Mouse (Mus musculus) limb, embryonic 14.5 days (tissue): ENCODE results near the gene Tmbim4. TPM values are rescaled to one million over a fixed set of nuclear protein-coding genes. Genes with fewer than 3 reads are reported as not detected.

Experiments
- ATAC-seq: fragments of 200-750 bp; cut with Nextera tagmentation; 2 replicates; pipeline ENCODE4 v1.8.0; 2017; ENCODE audit warnings: low read depth, moderate number of reproducible peaks, moderate TSS enrichment; ENCODE audit not compliant: low FRiP score
- DNase-seq: peaks from one replicate; pipeline ENCODE4 v3.0.0-alpha.2; 2015; ENCODE audit warnings: low spot score
- H3K27ac ChIP-seq: fragments of 300-500 bp; sonication (generic); replicated peaks from 2 replicates; pipeline ENCODE4 v1.5.1; 2014; ENCODE audit warnings: low read depth, mild to moderate bottlenecking, low read length, moderate library complexity, mixed read lengths
- H3K27me3 ChIP-seq: fragments of 300-500 bp; sonication (generic); 2 replicates; pipeline ENCODE4 v1.6.1; 2014; ENCODE audit warnings: low read length, mixed read lengths; ENCODE audit not compliant: control insufficient read depth, insufficient read depth
- H3K36me3 ChIP-seq: fragments of 300-500 bp; sonication (generic); 2 replicates; pipeline ENCODE4 v1.6.1; 2014; ENCODE audit warnings: mild to moderate bottlenecking, low read length, moderate library complexity, mixed read lengths; ENCODE audit not compliant: control insufficient read depth, insufficient read depth
- H3K4me1 ChIP-seq: fragments of 300-500 bp; sonication (generic); 2 replicates; pipeline ENCODE4 v1.6.1; 2014; ENCODE audit warnings: antibody characterized with exemption, low read length, mixed read lengths; ENCODE audit not compliant: control insufficient read depth, insufficient read depth
- H3K4me2 ChIP-seq: fragments of 300-500 bp; sonication (generic); replicated peaks from 2 replicates; pipeline ENCODE4 v1.6.1; 2014; ENCODE audit warnings: low read depth, mild to moderate bottlenecking, low read length, moderate library complexity; ENCODE audit not compliant: severe bottlenecking
- H3K4me3 ChIP-seq: fragments of 300-500 bp; sonication (generic); replicated peaks from 2 replicates; pipeline ENCODE4 v1.5.1; 2014; ENCODE audit warnings: low read length
- H3K9ac ChIP-seq: fragments of 300-500 bp; sonication (generic); 2 replicates; pipeline ENCODE4 v1.6.1; 2014; ENCODE audit warnings: mild to moderate bottlenecking, low read depth, low read length, moderate library complexity; ENCODE audit not compliant: severe bottlenecking
- H3K9me3 ChIP-seq: fragments of 300-500 bp; sonication (generic); 2 replicates; pipeline ENCODE4 v1.6.1; 2016; ENCODE audit warnings: low read length; ENCODE audit not compliant: control insufficient read depth
- POLR2A ChIP-seq: fragments of 200-500 bp; IDR thresholded peaks from 2 replicates; pipeline ENCODE4 v1.8.0; 2012; ENCODE audit warnings: inconsistent platforms, mild to moderate bottlenecking, moderate library complexity, borderline replicate concordance; ENCODE audit not compliant: insufficient read depth, insufficient read length; ENCODE audit errors: extremely low read depth
- WGBS: fragments of 180-500 bp; shearing (Covaris S2); extraction: QIAGEN DNeasy Blood & Tissue Kit; methylation state at CpG from one replicate; pipeline ENCODE4 v1.1.7; 2014; 5-methylcytosine and 5-hydroxymethylcytosine counted together
- polyA plus RNA-seq, 2 experiments: library from polyadenylated mRNA; depleted of rRNA in 1 of 2; stranded (reverse) in 1 of 2; unstranded in 1 of 2; fragments of >200 nt; fragmentation: Nextera tagmentation in 1 of 2; extraction: Ambion mirVana in 1 of 2; gene quantifications; 2 replicates each; pipeline versions ENCODE4 v1.2.1 to v1.2.3; 2012 to 2014

The Tmbim4 gene
- polyA plus RNA-seq, 2 experiments: 84.1 to 106 TPM

- H3K27me3 ChIP-seq: no peaks in the 10 kb centered on the region
- H3K4me2 ChIP-seq: no peak overlapping the region
- ATAC-seq (no peak), DNase-seq (no peak)
- H3K9ac ChIP-seq: no peak overlapping the region
- H3K36me3 ChIP-seq: no peaks in the 10 kb centered on the region
- WGBS: 76% methylated on average over 2 of the region's 2 CpGs
- no peak for TF ChIP-seq POLR2A
- H3K4me1 ChIP-seq: no peaks in the 10 kb centered on the region
- peaks cover 3% of the 10 kb centered on the region; the same call in 1 of the 2 replicates for H3K9me3 ChIP-seq
- H3K27ac ChIP-seq: no peak overlapping the region
- no peak overlapping the region for H3K4me3 ChIP-seq
Measured at GRCm38 (mm10) chr10:120183342-120183741, 18.0 kb upstream of the Tmbim4 start.

GRCm38 (mm10) chr10:120188513-120188912, 12.9 kb upstream of the Tmbim4 start:
- Histone ChIP-seq H3K4me3 (no peak overlapping the region), H3K36me3 (no peaks in the 10 kb centered on the region), H3K4me2 (no peak overlapping the region), H3K27ac (no peak overlapping the region), H3K9me3 (peaks cover 3% of the 10 kb centered on the region; the same call in 1 of the 2 replicates), H3K27me3 (no peaks in the 10 kb centered on the region), H3K4me1 (no peaks in the 10 kb centered on the region), H3K9ac (no peak overlapping the region)
- WGBS: 68% methylated on average over 2 of the region's 2 CpGs
- TF ChIP-seq POLR2A: no peak
- no peak for ATAC-seq
- no peak for DNase-seq

GRCm38 (mm10) chr10:120189276-120189675, 12.1 kb upstream of the Tmbim4 start:
- H3K4me1 ChIP-seq: no peaks in the 10 kb centered on the region
- DNase-seq: no peak
- H3K27ac ChIP-seq: no peak overlapping the region
- H3K36me3 ChIP-seq: no peaks in the 10 kb centered on the region
- WGBS: 65% methylated on average over 11 of the region's 11 CpGs
- no peak overlapping the region for H3K9ac ChIP-seq
- no peaks in the 10 kb centered on the region for H3K27me3 ChIP-seq
- H3K9me3 ChIP-seq: peaks cover 3% of the 10 kb centered on the region; the same call in 1 of the 2 replicates
- no peak overlapping the region for H3K4me2 ChIP-seq
- no peak for ATAC-seq
- no peak for TF ChIP-seq POLR2A
- no peak overlapping the region for H3K4me3 ChIP-seq

- ATAC-seq (no peak), DNase-seq (no peak)
- Histone ChIP-seq H3K27me3 (no peaks in the 10 kb centered on the region), H3K9ac (no peak overlapping the region), H3K4me3 (no peak overlapping the region), H3K9me3 (peaks cover 3% of the 10 kb centered on the region; the same call in 1 of the 2 replicates), H3K4me1 (no peaks in the 10 kb centered on the region), H3K27ac (no peak overlapping the region), H3K36me3 (no peaks in the 10 kb centered on the region), H3K4me2 (no peak overlapping the region)
- no peak for TF ChIP-seq POLR2A
- WGBS: 44% methylated on average over 6 of the region's 6 CpGs
Measured at GRCm38 (mm10) chr10:120189782-120190181, 11.6 kb upstream of the Tmbim4 start.

GRCm38 (mm10) chr10:120191165-120191564, 10.2 kb upstream of the Tmbim4 start:
- H3K4me3 ChIP-seq: no peak overlapping the region
- DNase-seq (no peak), ATAC-seq (no peak)
- no peaks in the 10 kb centered on the region for H3K4me1 ChIP-seq
- H3K27me3 ChIP-seq: no peaks in the 10 kb centered on the region
- H3K4me2 ChIP-seq: no peak overlapping the region
- H3K27ac ChIP-seq: no peak overlapping the region
- TF ChIP-seq POLR2A: no peak
- peaks cover under 1% of the 10 kb centered on the region; the same call in 1 of the 2 replicates for H3K9me3 ChIP-seq
- H3K36me3 ChIP-seq: no peaks in the 10 kb centered on the region
- H3K9ac ChIP-seq: no peak overlapping the region
- WGBS: 87% methylated on average over 6 of the region's 6 CpGs

- Histone ChIP-seq H3K9me3 (no peaks in the 10 kb centered on the region), H3K36me3 (no peaks in the 10 kb centered on the region), H3K9ac (no peak overlapping the region), H3K4me1 (no peaks in the 10 kb centered on the region), H3K27ac (no peak overlapping the region), H3K4me2 (no peak overlapping the region), H3K4me3 (no peak overlapping the region), H3K27me3 (no peaks in the 10 kb centered on the region)
- 85% methylated on average over 4 of the region's 4 CpGs for WGBS
- ATAC-seq (no peak), DNase-seq (no peak)
- TF ChIP-seq POLR2A: no peak
Measured at GRCm38 (mm10) chr10:120192278-120192677, 9.1 kb upstream of the Tmbim4 start.
